Mouse (Mus musculus) midbrain, embryonic 11.5 days (tissue): ENCODE measurements around the gene Rbck1. TPM values are rescaled to one million over a fixed set of nuclear protein-coding genes. Genes with fewer than 3 reads are reported as not detected.

Experiments used
- ATAC-seq: fragments of 200-750 bp; cut with Nextera tagmentation; 2 replicates; pipeline ENCODE4 v1.8.0; 2017; ENCODE audit warnings: moderate TSS enrichment, moderate library complexity; ENCODE audit not compliant: low FRiP score
- DNase-seq: peaks from one replicate; pipeline ENCODE4 v3.0.0; 2015; ENCODE audit warnings: low spot score; ENCODE audit errors: missing footprints
- H3K27ac ChIP-seq: fragments of 300-500 bp; sonication (generic); 2 replicates; pipeline ENCODE4 v1.5.1; 2014; ENCODE audit warnings: low read depth, low read length
- H3K27me3 ChIP-seq: fragments of 300-500 bp; sonication (generic); 2 replicates; pipeline ENCODE4 v1.6.1; 2014; ENCODE audit warnings: mild to moderate bottlenecking, low read length, moderate library complexity, mixed read lengths; ENCODE audit not compliant: control insufficient read depth, insufficient read depth
- H3K36me3 ChIP-seq: fragments of 300-500 bp; sonication (generic); 2 replicates; pipeline ENCODE4 v1.6.1; 2014; ENCODE audit warnings: mild to moderate bottlenecking, low read length, moderate library complexity, mixed read lengths; ENCODE audit not compliant: control insufficient read depth, insufficient read depth
- H3K4me1 ChIP-seq: fragments of 300-500 bp; sonication (generic); 2 replicates; pipeline ENCODE4 v1.6.1; 2014; ENCODE audit warnings: low read length; ENCODE audit not compliant: control insufficient read depth, insufficient read depth
- H3K4me2 ChIP-seq: fragments of 300-500 bp; sonication (generic); 2 replicates; pipeline ENCODE4 v1.6.1; 2014; ENCODE audit warnings: mild to moderate bottlenecking, moderate library complexity
- H3K4me3 ChIP-seq: fragments of 300-500 bp; sonication (generic); 2 replicates; pipeline ENCODE4 v1.5.1; 2014; ENCODE audit warnings: low read depth, low read length
- H3K9ac ChIP-seq: fragments of 300-500 bp; sonication (generic); 2 replicates; pipeline ENCODE4 v1.6.1; 2014; ENCODE audit warnings: low read length
- H3K9me3 ChIP-seq: fragments of 300-500 bp; sonication (generic); 2 replicates; pipeline ENCODE4 v1.6.1; 2016; ENCODE audit warnings: low read length; ENCODE audit not compliant: control insufficient read depth
- WGBS: fragments of 180-500 bp; shearing (Covaris S2); extraction: QIAGEN DNeasy Blood & Tissue Kit; methylation state at CpG from one replicate; pipeline ENCODE4 v1.1.7; 2014; 5-methylcytosine and 5-hydroxymethylcytosine counted together
- polyA plus RNA-seq: library from polyadenylated mRNA; unstranded; fragments of >200 nt; fragmentation: Nextera tagmentation; extraction: Ambion mirVana; gene quantifications from 2 replicates; pipeline ENCODE4 v1.2.1, GENCODE M21; 2014

The Rbck1 gene
- polyA plus RNA-seq, 1 experiment from 2014 or later = 70.1 TPM

- no peak for DNase-seq
- WGBS = 69% methylated on average over 1 of the region's 1 CpGs
- H3K27ac ChIP-seq = no peak overlapping the region
Measured at GRCm38 (mm10) chr2:152336856-152337255, 4.4 kb upstream of the Rbck1 start.

GRCm38 (mm10) chr2:152335289-152335820 lies 2.9 kb upstream of the Rbck1 start:
- DNase-seq (no peak), ATAC-seq (no peak)
- Histone ChIP-seq H3K4me2 (no peak overlapping the region), H3K36me3 (no peaks in the 10 kb centered on the region), H3K9ac (no peak overlapping the region), H3K27me3 (no peaks in the 10 kb centered on the region), H3K4me1 (peaks cover 10% of the 10 kb centered on the region), H3K4me3 (no peak overlapping the region), H3K9me3 (no peaks in the 10 kb centered on the region), H3K27ac (no peak overlapping the region)
- 61% methylated on average over 11 of the region's 11 CpGs for WGBS

More at GRCm38 (mm10) chr2:152336856-152337255, 4.4 kb upstream of the Rbck1 start:
- no peak for ATAC-seq
- no peaks in the 10 kb centered on the region for H3K4me1 ChIP-seq
- no peaks in the 10 kb centered on the region for H3K9me3 ChIP-seq
- no peak overlapping the region for H3K4me3 ChIP-seq
- no peak overlapping the region for H3K4me2 ChIP-seq
- H3K36me3 ChIP-seq = no peaks in the 10 kb centered on the region
- H3K27me3 ChIP-seq = no peaks in the 10 kb centered on the region
- H3K9ac ChIP-seq = no peak overlapping the region

DNA sequence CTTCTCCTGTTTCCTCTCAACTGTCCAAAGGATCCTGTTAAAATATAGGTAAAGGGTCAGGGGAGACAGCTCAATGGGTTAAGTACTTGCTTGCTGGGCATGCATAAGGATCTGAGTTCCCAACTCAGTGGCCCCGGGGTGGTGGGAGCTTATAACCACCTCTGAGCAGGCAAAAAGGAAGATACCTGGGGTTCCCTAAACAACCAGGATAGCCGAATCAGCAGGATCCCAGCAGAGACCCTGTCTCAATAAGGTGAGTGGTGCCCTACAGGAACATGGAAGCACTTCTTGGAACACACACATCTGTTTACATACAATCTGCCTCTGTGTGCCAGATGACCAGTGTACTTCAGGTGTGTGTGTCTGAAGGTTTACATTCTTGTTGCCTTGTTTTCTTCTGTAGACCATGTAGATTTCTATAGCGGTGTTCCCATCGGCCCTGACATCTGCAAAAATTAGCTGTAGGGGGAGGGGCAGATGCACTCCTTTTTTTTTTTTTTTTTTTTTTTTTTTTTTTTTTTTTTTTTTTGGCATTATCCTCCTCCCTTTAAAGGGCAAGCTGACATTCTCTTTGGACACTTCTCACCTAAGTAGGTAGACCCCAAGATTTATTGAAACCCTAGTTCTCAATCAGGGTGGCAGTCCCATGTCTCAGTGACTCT lies 1.0 kb upstream of the Rbck1 start:
- Histone ChIP-seq H3K4me2 (no peak overlapping the region), H3K27ac (no peak overlapping the region), H3K36me3 (peaks cover 2% of the 10 kb centered on the region; the same call in 1 of the 2 replicates), H3K4me3 (no peak overlapping the region), H3K27me3 (no peaks in the 10 kb centered on the region), H3K9me3 (no peaks in the 10 kb centered on the region), H3K9ac (no peak overlapping the region), H3K4me1 (peaks cover 10% of the 10 kb centered on the region)
- 83% methylated on average over 4 of the region's 4 CpGs for WGBS
- ATAC-seq = no peak
- no peak for DNase-seq

DNA sequence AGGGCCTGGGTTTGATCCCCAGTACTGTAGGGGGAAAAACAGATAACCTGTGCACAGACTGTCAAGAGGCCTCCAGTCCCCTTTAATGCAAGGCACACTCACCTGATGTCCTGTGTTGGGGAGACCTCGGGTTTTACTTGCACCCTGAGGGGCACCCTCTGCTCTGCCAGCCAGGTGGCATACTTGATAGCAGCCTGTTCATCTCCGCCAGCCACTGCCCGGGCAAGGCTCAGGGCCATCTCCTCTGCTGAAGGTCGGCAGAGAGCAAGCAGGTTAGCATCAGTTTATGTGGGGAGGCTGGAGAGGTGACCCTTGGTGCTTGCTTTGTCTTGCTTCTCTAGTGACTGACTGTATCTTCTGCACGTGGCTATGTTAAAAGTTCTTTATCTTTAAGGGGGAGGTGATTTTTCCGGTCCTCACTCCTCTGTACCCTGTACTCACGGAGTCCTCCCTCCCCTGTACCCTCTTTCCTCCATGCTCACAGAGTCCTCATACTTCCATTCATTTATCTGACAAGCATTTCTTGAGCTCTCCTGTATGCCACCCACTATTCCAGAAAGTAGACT lies 1.5 kb downstream of the Rbck1 start:
- ATAC-seq (no peak), DNase-seq (no peak)
- Histone ChIP-seq H3K27me3 (no peaks in the 10 kb centered on the region), H3K4me1 (peaks cover 10% of the 10 kb centered on the region), H3K4me2 (peak overlapping the region; percentile 77), H3K9me3 (no peaks in the 10 kb centered on the region), H3K4me3 (peak overlapping the region; percentile 82; the same call in 1 of the 2 replicates), H3K36me3 (peaks cover 5% of the 10 kb centered on the region), H3K9ac (peak overlapping the region; percentile 91; the same call in 1 of the 2 replicates), H3K27ac (no peak overlapping the region)
- 75% methylated on average over 7 of the region's 7 CpGs for WGBS

- 84% methylated on average over 5 of the region's 5 CpGs for WGBS
- ATAC-seq = no peak
- Histone ChIP-seq H3K9ac (no peak overlapping the region), H3K27ac (no peak overlapping the region), H3K9me3 (no peaks in the 10 kb centered on the region), H3K4me3 (no peak overlapping the region), H3K4me2 (no peak overlapping the region), H3K36me3 (peaks cover 27% of the 10 kb centered on the region), H3K4me1 (peaks cover 10% of the 10 kb centered on the region), H3K27me3 (no peaks in the 10 kb centered on the region)
- no peak for DNase-seq
Measured at GRCm38 (mm10) chr2:152327980-152328379, 4.5 kb downstream of the Rbck1 start.

DNA sequence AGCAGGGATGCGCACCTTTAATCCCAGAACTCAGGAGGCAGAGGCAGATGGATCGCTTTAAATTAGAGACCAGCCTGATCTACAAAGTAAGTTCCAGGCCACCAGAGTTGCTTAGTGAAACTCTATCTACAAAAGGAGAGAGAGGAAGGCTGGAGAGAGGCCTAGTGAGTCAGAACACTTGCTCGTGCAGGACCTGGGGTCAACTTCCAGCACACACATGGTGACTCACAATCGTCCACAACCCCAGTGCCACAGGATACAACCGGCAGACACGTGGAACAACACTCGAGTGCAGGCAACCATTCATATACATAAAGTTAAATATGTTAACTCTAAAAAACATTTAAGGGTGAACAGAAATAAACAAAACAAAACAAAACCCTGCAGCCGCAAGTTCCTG lies 5.8 kb downstream of the Rbck1 start:
- DNase-seq (no peak), ATAC-seq (no peak)
- H3K27me3 ChIP-seq = no peaks in the 10 kb centered on the region
- H3K27ac ChIP-seq = no peak overlapping the region
- no peak overlapping the region for H3K4me2 ChIP-seq
- H3K4me1 ChIP-seq = peaks cover 9% of the 10 kb centered on the region
- 87% methylated on average over 8 of the region's 8 CpGs for WGBS
- no peak overlapping the region for H3K4me3 ChIP-seq
- H3K9ac ChIP-seq = no peak overlapping the region
- no peaks in the 10 kb centered on the region for H3K9me3 ChIP-seq
- H3K36me3 ChIP-seq = peaks cover 27% of the 10 kb centered on the region

- Histone ChIP-seq H3K4me2 (no peak overlapping the region), H3K27me3 (no peaks in the 10 kb centered on the region), H3K9ac (no peak overlapping the region), H3K36me3 (peaks cover 27% of the 10 kb centered on the region), H3K4me3 (no peak overlapping the region), H3K9me3 (no peaks in the 10 kb centered on the region), H3K4me1 (peaks cover 4% of the 10 kb centered on the region), H3K27ac (no peak overlapping the region)
- no peak for ATAC-seq
- no peak for DNase-seq
- WGBS = 95% methylated on average over 13 of the region's 13 CpGs
Measured at GRCm38 (mm10) chr2:152326157-152326556, 6.3 kb downstream of the Rbck1 start.

DNA sequence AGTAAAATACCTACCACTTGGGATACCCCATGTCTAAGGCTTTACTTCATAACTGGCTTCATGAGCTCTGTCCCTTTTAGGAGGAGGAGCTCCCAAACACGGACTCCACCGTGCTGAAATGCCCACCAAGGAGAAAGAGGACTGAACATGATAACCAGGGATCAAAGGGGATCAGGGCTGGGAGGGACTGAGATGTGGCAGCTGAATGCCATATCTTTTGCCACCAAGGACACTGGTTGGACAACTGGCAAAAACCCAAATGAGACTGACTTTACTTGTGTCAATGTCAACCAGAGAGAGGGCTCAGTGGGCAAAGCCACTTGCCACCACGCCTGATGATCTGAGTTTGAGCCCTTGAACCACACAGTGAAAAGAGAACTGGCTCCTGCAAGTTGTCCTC lies 7.6 kb downstream of the Rbck1 start:
- Histone ChIP-seq H3K4me3 (no peak overlapping the region), H3K9me3 (no peaks in the 10 kb centered on the region), H3K27me3 (no peaks in the 10 kb centered on the region), H3K4me1 (no peaks in the 10 kb centered on the region), H3K9ac (no peak overlapping the region), H3K36me3 (peaks cover 27% of the 10 kb centered on the region), H3K27ac (no peak overlapping the region), H3K4me2 (no peak overlapping the region)
- no peak for DNase-seq
- 89% methylated on average over 3 of the region's 3 CpGs for WGBS
- ATAC-seq = no peak

DNA sequence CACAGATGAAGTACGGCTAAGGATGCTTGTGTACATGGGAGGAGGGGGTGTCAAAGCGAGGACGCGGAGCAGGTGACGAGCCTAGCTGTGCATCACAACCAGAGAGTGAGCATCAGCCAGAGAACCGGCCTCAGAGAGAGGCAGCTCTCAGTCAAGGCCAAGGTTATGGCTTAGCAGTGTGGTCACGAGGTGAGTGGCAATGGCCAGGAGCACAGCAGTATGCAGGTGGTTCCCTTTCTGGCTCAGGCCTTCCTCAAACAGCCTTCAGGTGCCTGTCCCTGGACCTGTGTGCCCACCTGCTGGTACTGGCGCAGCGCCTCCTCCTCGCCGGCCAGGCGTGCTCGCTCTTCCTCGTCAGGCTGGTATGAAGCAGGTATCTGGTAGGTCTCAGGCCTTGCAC lies 8.5 kb downstream of the Rbck1 start:
- WGBS = 94% methylated on average over 14 of the region's 14 CpGs

More for the DNA sequence above, 8.5 kb downstream of the Rbck1 start:
- no peak for DNase-seq
- Histone ChIP-seq H3K4me1 (no peaks in the 10 kb centered on the region), H3K9me3 (no peaks in the 10 kb centered on the region), H3K27me3 (no peaks in the 10 kb centered on the region), H3K27ac (no peak overlapping the region), H3K4me2 (no peak overlapping the region), H3K9ac (no peak overlapping the region), H3K36me3 (peaks cover 28% of the 10 kb centered on the region), H3K4me3 (no peak overlapping the region)
- ATAC-seq = no peak
